Mouse (Mus musculus) forebrain, embryonic 15.5 days (tissue): ENCODE measurements around the gene Iqsec3. TPM values are rescaled to one million over a fixed set of nuclear protein-coding genes. Genes with fewer than 3 reads are reported as not detected.

Experiments used
- ATAC-seq: fragments of 200-750 bp; cut with Nextera tagmentation; replicated peaks from 2 replicates; pipeline ENCODE4 v1.8.0; 2017; ENCODE audit warnings: mild to moderate bottlenecking, moderate TSS enrichment, moderate library complexity
- H3K27ac ChIP-seq: fragments of 300-500 bp; sonication (generic); replicated peaks from 2 replicates; pipeline ENCODE4 v1.5.1; 2015; ENCODE audit warnings: mild to moderate bottlenecking, inconsistent platforms
- H3K27me3 ChIP-seq: fragments of 300-500 bp; sonication (generic); 2 replicates; pipeline ENCODE4 v1.6.1; 2015; ENCODE audit warnings: inconsistent platforms
- H3K36me3 ChIP-seq: fragments of 300-500 bp; sonication (generic); 2 replicates; pipeline ENCODE4 v1.6.1; 2015; ENCODE audit warnings: mild to moderate bottlenecking, inconsistent platforms
- H3K4me1 ChIP-seq: fragments of 300-500 bp; sonication (generic); 2 replicates; pipeline ENCODE4 v1.6.1; 2015; ENCODE audit warnings: inconsistent platforms
- H3K4me2 ChIP-seq: fragments of 300-500 bp; sonication (generic); replicated peaks from 2 replicates; pipeline ENCODE4 v1.6.1; 2015; ENCODE audit warnings: mild to moderate bottlenecking, inconsistent platforms
- H3K4me3 ChIP-seq: fragments of 300-500 bp; sonication (generic); 2 replicates; pipeline ENCODE4 v1.5.1; 2015; ENCODE audit warnings: mild to moderate bottlenecking, inconsistent platforms
- H3K9ac ChIP-seq: fragments of 300-500 bp; sonication (generic); replicated peaks from 2 replicates; pipeline ENCODE4 v1.6.1; 2015; ENCODE audit warnings: mild to moderate bottlenecking, inconsistent platforms
- H3K9me3 ChIP-seq: fragments of 300-500 bp; sonication (generic); 2 replicates; pipeline ENCODE4 v1.6.1; 2016; ENCODE audit warnings: inconsistent platforms
- WGBS: fragments of 180-500 bp; shearing (Covaris S2); methylation state at CpG from one replicate; pipeline ENCODE4 v1.1.7; 2015; ENCODE audit warnings: mixed read lengths; 5-methylcytosine and 5-hydroxymethylcytosine counted together
- polyA plus RNA-seq: library from polyadenylated mRNA; unstranded; fragments of >200 nt; fragmentation: Nextera tagmentation; extraction: Ambion mirVana; gene quantifications from 2 replicates; pipeline ENCODE4 v1.2.1, GENCODE M21; 2015

Iqsec3 gene
- polyA plus RNA-seq, 1 experiment from 2014 or later: 5.1 TPM

DNA sequence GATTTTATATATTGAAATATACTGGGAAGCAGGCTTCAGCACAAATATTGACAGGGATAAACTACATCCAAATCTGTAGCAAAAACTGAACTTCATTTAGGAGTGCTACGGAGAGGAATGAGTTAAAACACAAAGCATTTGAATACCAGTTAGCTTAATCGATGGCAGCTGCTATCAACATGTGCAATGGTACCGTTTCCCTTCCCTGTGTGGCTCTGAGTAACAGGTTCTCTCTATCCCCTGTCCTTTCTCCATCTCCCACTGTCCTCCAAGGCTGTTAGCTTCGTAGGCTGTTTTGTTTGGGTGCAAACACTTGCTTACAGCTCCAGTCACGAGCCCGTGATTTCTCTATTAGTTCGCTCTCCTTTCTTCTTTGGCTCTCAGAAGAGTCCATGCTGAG is 19.7 kb downstream of the Iqsec3 start:
- Histone ChIP-seq H3K27ac (no peak overlapping the region), H3K27me3 (no peaks in the 10 kb centered on the region), H3K4me3 (no peak overlapping the region), H3K9me3 (no peaks in the 10 kb centered on the region), H3K36me3 (no peaks in the 10 kb centered on the region), H3K4me1 (peaks cover 32% of the 10 kb centered on the region), H3K4me2 (no peak overlapping the region), H3K9ac (no peak overlapping the region)
- ATAC-seq: no peak
- WGBS: 30% methylated on average over 7 of the region's 7 CpGs

DNA sequence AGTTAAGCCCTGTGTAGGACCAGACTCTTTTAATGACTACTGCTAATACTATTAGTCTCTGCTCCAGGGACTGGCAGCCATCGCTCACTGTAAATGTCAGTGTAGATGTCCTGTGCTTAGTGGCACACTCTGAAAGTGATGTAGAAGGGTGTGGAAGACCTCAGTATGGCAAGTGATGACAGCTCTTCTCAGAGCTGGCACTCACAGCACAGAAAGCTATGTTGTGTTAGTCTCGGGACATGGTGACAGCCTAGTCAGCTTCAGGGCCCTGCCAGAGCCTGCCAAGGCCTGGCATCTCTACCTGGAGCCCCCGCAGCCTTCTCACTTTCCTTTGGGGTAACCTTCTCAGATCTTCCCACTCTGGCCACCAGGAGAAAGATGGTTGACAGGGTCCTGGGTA is 21.8 kb downstream of the Iqsec3 start:
- Histone ChIP-seq H3K4me1 (peaks cover 19% of the 10 kb centered on the region), H3K9me3 (no peaks in the 10 kb centered on the region), H3K4me2 (no peak overlapping the region), H3K9ac (no peak overlapping the region), H3K27ac (no peak overlapping the region), H3K36me3 (no peaks in the 10 kb centered on the region), H3K4me3 (no peak overlapping the region), H3K27me3 (no peaks in the 10 kb centered on the region)
- no peak for ATAC-seq
- 81% methylated on average over 3 of the region's 3 CpGs for WGBS

DNA sequence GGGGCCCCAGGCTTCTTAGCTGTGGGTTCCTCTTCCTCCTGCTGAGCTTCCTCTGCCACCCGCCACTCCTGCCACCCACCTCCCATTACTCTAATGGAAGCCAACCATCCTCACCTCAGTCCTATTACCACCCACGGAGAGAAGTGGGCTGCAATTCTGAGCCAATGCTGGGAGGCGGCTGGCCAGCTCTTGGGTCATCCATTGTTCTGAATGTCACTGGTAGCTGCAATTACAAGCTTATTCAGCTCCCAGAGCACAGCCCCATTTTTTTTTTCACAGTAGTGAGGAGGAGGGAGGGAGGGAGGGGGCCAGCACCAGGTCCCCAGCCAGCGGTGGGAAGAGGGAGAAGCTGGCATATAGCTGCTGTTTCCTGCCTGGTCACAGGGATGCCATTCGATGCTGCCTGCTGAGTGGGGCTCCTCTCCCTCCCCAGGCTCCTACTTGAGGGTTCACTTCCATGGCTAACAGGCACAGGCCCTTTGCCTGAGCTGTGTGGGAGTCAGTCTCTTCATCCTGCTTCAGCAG is 32.7 kb downstream of the Iqsec3 start:
- no peak overlapping the region for H3K4me2 ChIP-seq
- no peak overlapping the region for H3K27ac ChIP-seq
- no peaks in the 10 kb centered on the region for H3K27me3 ChIP-seq
- no peak overlapping the region for H3K4me3 ChIP-seq
- H3K36me3 ChIP-seq: no peaks in the 10 kb centered on the region
- 11% methylated on average over 5 of the region's 5 CpGs for WGBS
- no peak overlapping the region for H3K9ac ChIP-seq
- H3K9me3 ChIP-seq: no peaks in the 10 kb centered on the region
- no peaks in the 10 kb centered on the region for H3K4me1 ChIP-seq
- ATAC-seq: peak; percentile 38; the same call in 1 of the 2 replicates

- H3K27me3 ChIP-seq: no peaks in the 10 kb centered on the region
- no peaks in the 10 kb centered on the region for H3K4me1 ChIP-seq
- H3K9ac ChIP-seq: no peak overlapping the region
- no peak for ATAC-seq
- no peak overlapping the region for H3K4me2 ChIP-seq
- H3K4me3 ChIP-seq: no peak overlapping the region
- H3K9me3 ChIP-seq: no peaks in the 10 kb centered on the region
- WGBS: 63% methylated on average over 6 of the region's 6 CpGs
- no peaks in the 10 kb centered on the region for H3K36me3 ChIP-seq
- no peak overlapping the region for H3K27ac ChIP-seq
These were observed 48.6 kb downstream of the Iqsec3 start for GRCm38 (mm10) chr6:121424830-121425229.

DNA sequence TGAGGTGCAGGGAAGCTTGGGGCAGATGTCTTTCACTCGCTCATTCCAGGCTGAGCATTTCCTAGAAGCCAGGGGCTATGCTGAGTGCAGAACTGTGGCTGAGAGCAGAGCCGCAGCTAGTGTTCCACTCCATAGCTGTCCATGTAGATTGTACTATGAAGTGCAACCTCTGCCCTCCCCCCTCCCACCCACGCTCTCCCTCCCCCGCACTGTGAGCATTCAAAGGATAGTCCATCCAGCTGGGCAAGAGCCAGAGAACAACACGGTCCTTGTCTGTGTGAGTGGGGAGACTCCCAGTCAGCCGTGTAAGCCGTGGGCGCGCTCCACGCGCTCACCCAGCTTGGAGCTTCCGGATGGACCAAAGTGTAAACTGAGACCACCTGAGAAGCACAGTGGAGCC is 49.1 kb downstream of the Iqsec3 start:
- Histone ChIP-seq H3K9me3 (no peaks in the 10 kb centered on the region), H3K9ac (no peak overlapping the region), H3K4me2 (no peak overlapping the region), H3K27ac (no peak overlapping the region), H3K4me1 (no peaks in the 10 kb centered on the region), H3K27me3 (no peaks in the 10 kb centered on the region), H3K4me3 (no peak overlapping the region), H3K36me3 (no peaks in the 10 kb centered on the region)
- 57% methylated on average over 12 of the region's 12 CpGs for WGBS
- no peak; the same call in 1 of the 2 replicates for ATAC-seq

- Histone ChIP-seq H3K9ac (no peak overlapping the region), H3K4me3 (peak overlapping the region; percentile 15; the same call in 1 of the 2 replicates), H3K4me2 (peak overlapping the region; percentile 30), H3K36me3 (no peaks in the 10 kb centered on the region), H3K4me1 (peaks cover 12% of the 10 kb centered on the region), H3K9me3 (no peaks in the 10 kb centered on the region), H3K27me3 (peaks cover 31% of the 10 kb centered on the region), H3K27ac (no peak overlapping the region)
- no peak; the same call in 1 of the 2 replicates for ATAC-seq
- WGBS: 3% methylated on average over 46 of the region's 46 CpGs
These were observed 60.8 kb downstream of the Iqsec3 start for GRCm38 (mm10) chr6:121412558-121413297.

GRCm38 (mm10) chr6:121407571-121408011 is 65.9 kb downstream of the Iqsec3 start:
- 20% methylated on average over 5 of the region's 5 CpGs for WGBS
- peaks cover 16% of the 10 kb centered on the region for H3K4me1 ChIP-seq
- no peak; the same call in 1 of the 2 replicates for ATAC-seq

DNA sequence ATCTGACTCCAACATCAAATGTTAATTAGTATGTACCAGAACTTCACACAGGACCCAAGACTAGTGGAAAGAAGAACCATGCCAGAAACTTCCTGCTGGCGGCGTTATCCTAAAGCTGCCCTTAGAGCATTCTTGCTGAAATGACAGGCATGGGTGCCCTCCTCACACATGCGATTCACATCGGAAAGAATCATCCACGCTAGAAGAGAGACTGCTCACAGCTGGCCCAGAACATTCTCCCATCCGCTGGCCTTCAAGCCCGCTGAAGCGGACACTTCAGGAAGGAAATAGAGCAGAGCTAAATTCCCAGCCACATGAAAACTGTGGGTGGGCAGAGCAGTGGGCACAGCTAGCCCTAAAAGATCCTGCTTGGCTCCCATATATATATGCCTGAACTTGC is 68.2 kb downstream of the Iqsec3 start:
- 89% methylated on average over 8 of the region's 8 CpGs for WGBS
- Histone ChIP-seq H3K4me3 (no peak overlapping the region), H3K9me3 (no peaks in the 10 kb centered on the region), H3K9ac (no peak overlapping the region), H3K27me3 (no peaks in the 10 kb centered on the region), H3K27ac (no peak overlapping the region), H3K36me3 (no peaks in the 10 kb centered on the region), H3K4me2 (no peak overlapping the region), H3K4me1 (peaks cover 17% of the 10 kb centered on the region)
- ATAC-seq: no peak

More at GRCm38 (mm10) chr6:121407571-121408011, 65.9 kb downstream of the Iqsec3 start:
- H3K9ac ChIP-seq: no peak overlapping the region
- no peak overlapping the region for H3K4me3 ChIP-seq
- H3K9me3 ChIP-seq: no peaks in the 10 kb centered on the region
- 0 out of 2 replicates have a peak overlapping the region, but pooled peaks have one; percentile 8 for H3K27ac ChIP-seq
- H3K27me3 ChIP-seq: peaks cover 10% of the 10 kb centered on the region
- no peaks in the 10 kb centered on the region for H3K36me3 ChIP-seq
- H3K4me2 ChIP-seq: no peak overlapping the region

DNA sequence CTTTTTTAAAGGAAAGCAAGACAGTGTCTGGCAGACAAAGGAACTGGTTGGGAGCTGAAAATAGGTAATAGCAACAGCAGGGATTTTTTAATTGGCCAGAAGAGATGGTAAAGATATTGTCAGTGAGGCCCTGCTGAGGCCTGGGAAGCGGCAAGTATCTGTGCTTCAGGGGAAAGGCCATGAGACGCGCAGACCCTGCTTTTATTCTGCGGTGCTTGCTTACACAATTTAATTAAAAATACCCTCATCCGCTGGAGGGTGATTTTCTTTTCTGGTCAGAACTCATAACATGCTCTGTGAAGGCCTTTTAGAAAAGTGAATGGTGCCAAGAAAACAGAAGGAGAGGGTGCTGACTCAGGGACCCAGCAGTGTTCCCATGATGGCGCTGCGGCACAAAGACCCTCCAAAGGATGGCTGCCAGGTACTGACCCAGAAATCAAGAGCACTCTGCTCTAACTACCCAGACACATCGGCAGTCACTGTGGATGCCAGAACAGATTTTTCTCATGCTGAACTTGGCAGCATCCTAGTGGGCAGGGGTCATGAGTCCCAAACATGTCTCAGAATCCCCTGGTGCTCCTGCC is 70.7 kb downstream of the Iqsec3 start:
- peak; percentile 49 for ATAC-seq
- H3K4me1 ChIP-seq: peaks cover 15% of the 10 kb centered on the region
- H3K4me2 ChIP-seq: no peak overlapping the region
- H3K27me3 ChIP-seq: no peaks in the 10 kb centered on the region
- no peaks in the 10 kb centered on the region for H3K9me3 ChIP-seq
- no peaks in the 10 kb centered on the region for H3K36me3 ChIP-seq
- H3K4me3 ChIP-seq: no peak overlapping the region
- 43% methylated on average over 8 of the region's 8 CpGs for WGBS
- peak overlapping the region; percentile 21 for H3K27ac ChIP-seq
- H3K9ac ChIP-seq: no peak overlapping the region

GRCm38 (mm10) chr6:121401826-121402660 is 71.4 kb downstream of the Iqsec3 start:
- H3K36me3 ChIP-seq: no peaks in the 10 kb centered on the region
- no peak overlapping the region for H3K4me3 ChIP-seq
- H3K4me2 ChIP-seq: no peak overlapping the region
- H3K9ac ChIP-seq: no peak overlapping the region
- H3K27me3 ChIP-seq: no peaks in the 10 kb centered on the region
- peaks cover 11% of the 10 kb centered on the region for H3K4me1 ChIP-seq
- H3K9me3 ChIP-seq: no peaks in the 10 kb centered on the region
- H3K27ac ChIP-seq: no peak overlapping the region
- ATAC-seq: peak; percentile 61; the same call in 1 of the 2 replicates
- WGBS: 68% methylated on average over 14 of the region's 14 CpGs

- H3K27me3 ChIP-seq: no peaks in the 10 kb centered on the region
- H3K4me1 ChIP-seq: peaks cover 11% of the 10 kb centered on the region
- no peak overlapping the region for H3K27ac ChIP-seq
- H3K4me2 ChIP-seq: no peak overlapping the region
- WGBS: 91% methylated on average over 6 of the region's 6 CpGs
- no peak overlapping the region for H3K9ac ChIP-seq
- H3K9me3 ChIP-seq: no peaks in the 10 kb centered on the region
- no peaks in the 10 kb centered on the region for H3K36me3 ChIP-seq
- ATAC-seq: no peak
- no peak overlapping the region for H3K4me3 ChIP-seq
These were observed 72.3 kb downstream of the Iqsec3 start for GRCm38 (mm10) chr6:121401140-121401539.
